ENCODE assay signal across 9 mouse cellular contexts in genomic region chr2:156497915-156498314, GRCm38 (mm10). TPM values are rescaled to one million over a fixed set of nuclear protein-coding genes. Genes with fewer than 3 reads are reported as not detected.
A peak's percentile ranks its signal among the peaks of the same experiment; 100 is the strongest.
DNase-seq lines count a peak whose midpoint lies in the region; ATAC-seq and TF ChIP-seq lines count a peak whose summit lies in the region.
"Had no signal": no experiment of that assay in that cellular context is flagged by ENCODE, and none has a peak within 500 bp of the region (broad histone marks: within the 10 kb centered on the region; RNA-seq: fewer than 3 reads in every experiment).

No protein-coding gene starts in this region.

- no peak overlapping the region for H3K27ac ChIP-seq in forebrain, embryonic 14.5 days (ENCODE audit: low read depth, low read length)
- H3K27ac ChIP-seq in midbrain, embryonic 14.5 days (replicated peaks; ENCODE audit: low read depth, low read length): no peak overlapping the region
- H3K27ac ChIP-seq: midbrain, embryonic 12.5 days had no signal

- H3K4me2 ChIP-seq in forebrain, embryonic 14.5 days (ENCODE audit: low read length): no peak overlapping the region
- H3K4me2 ChIP-seq in midbrain, embryonic 14.5 days (ENCODE audit: low read length): no peak overlapping the region
- H3K4me2 ChIP-seq: midbrain, embryonic 12.5 days had no signal

- peaks cover 4% of the 10 kb centered on the region; the same call in 1 of the 2 replicates for H3K4me1 ChIP-seq in G1E (ENCODE audit: insufficient read depth, low read depth, low read length)
- H3K4me1 ChIP-seq in forebrain, embryonic 14.5 days (ENCODE audit: control insufficient read depth, insufficient read depth, low read length): 0 out of 2 replicates have a peak, but pooled peaks cover 2% of the 10 kb centered on the region
- peaks cover 10% of the 10 kb centered on the region for H3K4me1 ChIP-seq in midbrain, embryonic 14.5 days (ENCODE audit: control insufficient read depth, insufficient read depth, low read length)

- H3K36me3 ChIP-seq in G1E (replicated peaks): no peaks in the 10 kb centered on the region
- H3K36me3 ChIP-seq in forebrain, embryonic 14.5 days (ENCODE audit: control insufficient read depth, insufficient read depth, low read length): peaks cover 34% of the 10 kb centered on the region
- H3K36me3 ChIP-seq in midbrain, embryonic 14.5 days (ENCODE audit: control insufficient read depth, insufficient read depth, low read length): peaks cover 74% of the 10 kb centered on the region

- H3K9me3 ChIP-seq in G1E (replicated peaks): no peaks in the 10 kb centered on the region
- H3K9me3 ChIP-seq in forebrain, embryonic 14.5 days (replicated peaks; ENCODE audit: control insufficient read depth, low read length): no peaks in the 10 kb centered on the region
- H3K9me3 ChIP-seq in midbrain, embryonic 14.5 days (ENCODE audit: control insufficient read depth, low read length): no peaks in the 10 kb centered on the region
- H3K9me3 ChIP-seq: midbrain, embryonic 12.5 days had no signal

- TF ChIP-seq CTCF in G1E (IDR thresholded peaks at IDR 0.05; ENCODE audit: low read depth, low read length): peak; percentile 61

- DNase-seq in layer of hippocampus, postnatal 10 days (ENCODE audit: low spot score in 2 of 2): peak; percentile 78 to 80
- no peak for DNase-seq in layer of hippocampus, adult 9-10 months (ENCODE audit: low spot score)
- DNase-seq in G1E (ENCODE audit: low spot score): no peak
- DNase-seq in c-Kit-positive CD71-negative TER-119-negative erythroid progenitor cells, embryonic 14.5 days (ENCODE audit: low read depth): peak; percentile 35
- peak; percentile 72 for DNase-seq in forebrain, embryonic 14.5 days (ENCODE audit: low spot score)
- DNase-seq in layer of hippocampus, postnatal 14 days (ENCODE audit: low spot score in 2 of 2): peak; percentile 63 to 70
- peak; percentile 80 for DNase-seq in midbrain, embryonic 14.5 days
- DNase-seq in yolk sac, embryonic 10.5 days (ENCODE audit: low spot score): peak; percentile 23

- H3K9ac ChIP-seq in forebrain, embryonic 14.5 days (ENCODE audit: low read length): no peak overlapping the region
- no peak overlapping the region for H3K9ac ChIP-seq in midbrain, embryonic 14.5 days (replicated peaks; ENCODE audit: low read length)
- H3K9ac ChIP-seq: midbrain, embryonic 12.5 days had no signal

- H3K4me3 ChIP-seq in G1E (ENCODE audit: low read depth, low read length): no peak overlapping the region
- no peak overlapping the region for H3K4me3 ChIP-seq in forebrain, embryonic 14.5 days (ENCODE audit: low read depth, low read length)
- no peak overlapping the region for H3K4me3 ChIP-seq in midbrain, embryonic 14.5 days (replicated peaks; ENCODE audit: low read depth, low read length)
- H3K4me3 ChIP-seq: midbrain, embryonic 12.5 days had no signal

- 43% methylated on average over 5 of the region's 5 CpGs for WGBS in forebrain, embryonic 14.5 days
- WGBS in midbrain, embryonic 14.5 days: 47% methylated on average over 5 of the region's 5 CpGs

- ATAC-seq in G1E (ENCODE audit: extremely low read depth, insufficient number of reproducible peaks, low FRiP score, poor library complexity, severe bottlenecking): no peak
- ATAC-seq in forebrain, embryonic 14.5 days: peak; percentile 34; the same call in 1 of the 2 replicates
- ATAC-seq in midbrain, embryonic 14.5 days (ENCODE audit: low FRiP score, low TSS enrichment): no peak

- H3K27me3 ChIP-seq in G1E (ENCODE audit: insufficient read depth, low read length): peaks cover 35% of the 10 kb centered on the region
- no peaks in the 10 kb centered on the region for H3K27me3 ChIP-seq in forebrain, embryonic 14.5 days (replicated peaks; ENCODE audit: control insufficient read depth, insufficient read depth, low read length)
- H3K27me3 ChIP-seq in midbrain, embryonic 14.5 days (ENCODE audit: control insufficient read depth, insufficient read depth, low read length): no peaks in the 10 kb centered on the region
- H3K27me3 ChIP-seq: midbrain, embryonic 12.5 days had no signal

RNA-seq across cellular contexts. Expression of gene Aar2, which starts 49.5 kb away (rescaled TPM):
- 10 to 100 TPM; 30.4 to 33.5 TPM for total RNA-seq in layer of hippocampus, postnatal 10 days (2021)
- total RNA-seq in G1E (2014; fragmentation: Nextera tagmentation): 19.5 and 19.7 TPM in 2 replicates
- 13.3 and 17.2 TPM in 2 replicates for total RNA-seq in G1E (2017)
- polyA plus RNA-seq in G1E (2012): 16.3 and 25.0 TPM in 2 replicates
- 51.1 and 51.3 TPM in 2 replicates for polyA plus RNA-seq in forebrain, embryonic 14.5 days (2014; fragmentation: Nextera tagmentation; extraction: Ambion mirVana)
- total RNA-seq in layer of hippocampus, postnatal 14 days (2021): 10 to 100 TPM; 31.7 to 32.8 TPM
- 53.7 and 59.2 TPM in 2 replicates for polyA plus RNA-seq in midbrain, embryonic 14.5 days (2014; fragmentation: Nextera tagmentation; extraction: Ambion mirVana)

Comparison
In these comparisons a context has a peak if more than half of its experiments do, and no peak if none do; other contexts are left out.
1. DNase-seq: peak in layer of hippocampus, postnatal 10 days (2 of 2), c-Kit-positive CD71-negative TER-119-negative erythroid progenitor cells, embryonic 14.5 days (single experiment), forebrain, embryonic 14.5 days (single experiment), layer of hippocampus, postnatal 14 days (2 of 2), midbrain, embryonic 14.5 days (single experiment) and yolk sac, embryonic 10.5 days (single experiment); none in layer of hippocampus, adult 9-10 months (single experiment) and G1E (single experiment).